Mouse (Mus musculus): ENCODE data around the gene Usp31.

The Usp31 gene

GRCm38 (mm10) chr7:121677105-121677753 is 29.8 kb downstream of the Usp31 start:
- in situ Hi-C loops (cut with MboI, MseI): no loop called here

GRCm38 (mm10) chr7:121660705-121661104 is 46.3 kb downstream of the Usp31 start:
- in situ Hi-C loops (cut with MboI, MseI): no loop called here

DNA sequence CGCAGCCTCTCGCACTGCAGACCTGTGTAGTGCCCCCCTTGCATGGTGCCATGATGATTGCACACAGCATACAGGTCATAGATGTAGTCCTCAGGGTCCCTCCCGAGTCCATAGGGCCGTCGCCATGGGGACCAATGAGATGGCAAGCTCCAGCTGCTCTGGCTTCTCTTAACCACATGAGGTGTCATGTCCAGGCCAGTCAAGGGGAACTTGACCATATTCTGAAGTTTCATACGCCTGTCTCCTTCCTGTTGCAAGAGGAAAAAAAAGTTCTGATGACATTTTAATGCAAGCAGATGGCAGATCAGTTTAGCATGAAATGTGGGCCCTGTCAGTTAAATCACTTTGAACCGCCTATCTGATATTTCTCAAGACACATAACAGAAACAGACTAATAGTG is 48.2 kb downstream of the Usp31 start:
- in situ Hi-C loops (cut with MboI, MseI): no loop called here

DNA sequence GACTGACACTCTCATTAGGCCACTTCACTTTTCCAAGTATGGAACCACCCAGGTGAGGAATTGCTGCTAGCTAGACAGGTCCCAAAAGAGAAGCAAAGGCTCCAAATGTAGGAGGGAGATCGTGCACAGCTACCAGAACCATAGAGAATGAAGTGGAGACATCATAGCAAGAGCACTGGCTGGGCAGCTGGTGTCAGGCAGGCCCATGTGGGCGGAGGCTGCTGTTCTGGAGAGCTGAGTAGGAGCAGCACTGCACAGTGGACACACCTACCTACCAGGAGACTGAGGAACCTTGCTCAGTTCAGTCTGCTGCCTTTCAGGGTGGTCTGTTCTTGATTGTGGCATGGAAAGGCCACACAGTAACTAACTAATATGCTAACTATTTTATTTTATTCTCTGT is 52.4 kb downstream of the Usp31 start:
- in situ Hi-C loops (cut with MboI, MseI): no loop called here

- in situ Hi-C loops (cut with MboI, MseI): no loop called here
Measured at GRCm38 (mm10) chr7:121652629-121653028, 54.4 kb downstream of the Usp31 start.

DNA sequence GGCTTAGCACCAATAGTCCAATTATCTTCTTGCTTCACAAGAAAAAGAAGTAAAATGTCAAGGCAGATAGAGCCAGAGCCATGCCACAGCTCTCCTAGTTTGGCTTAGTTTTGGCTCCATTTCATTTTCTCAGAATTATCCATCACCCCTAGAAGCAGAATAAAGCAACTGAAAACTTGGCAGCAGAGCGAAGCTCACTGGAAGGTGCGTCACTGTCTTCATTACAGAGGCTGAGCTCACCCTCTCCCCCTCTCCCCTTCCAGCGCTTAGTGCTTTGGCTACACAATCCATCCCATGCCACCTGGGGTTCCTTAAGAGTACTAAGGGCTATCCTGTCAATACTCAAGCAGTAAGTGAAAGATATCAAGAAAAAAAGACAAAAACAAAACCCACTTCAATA is 56.3 kb downstream of the Usp31 start:
- in situ Hi-C loops (cut with MboI, MseI): no loop called here

- in situ Hi-C loops (cut with MboI, MseI): no loop called here
Measured at GRCm38 (mm10) chr7:121640998-121641762, 65.9 kb downstream of the Usp31 start.

DNA sequence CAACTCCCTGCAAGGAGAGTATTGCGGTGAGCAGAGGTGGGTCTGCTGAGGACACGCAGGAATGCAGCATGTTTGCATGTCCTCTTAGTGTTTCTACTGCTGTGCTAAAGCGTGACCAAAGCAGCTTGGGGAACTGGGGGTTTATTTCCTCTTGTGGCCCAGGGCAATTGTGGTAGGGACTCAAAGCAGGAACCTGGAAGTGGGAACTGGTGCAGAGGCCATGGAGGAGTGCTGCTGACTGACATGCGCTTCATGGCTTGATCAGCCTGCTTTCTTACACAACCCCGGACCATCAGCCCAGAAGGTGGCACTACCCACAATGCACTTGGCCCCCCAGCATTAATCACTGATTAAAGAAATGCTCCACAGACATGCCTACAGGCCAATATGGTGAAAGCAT is 70.3 kb downstream of the Usp31 start:
- in situ Hi-C loops (cut with MboI, MseI): no loop called here

DNA sequence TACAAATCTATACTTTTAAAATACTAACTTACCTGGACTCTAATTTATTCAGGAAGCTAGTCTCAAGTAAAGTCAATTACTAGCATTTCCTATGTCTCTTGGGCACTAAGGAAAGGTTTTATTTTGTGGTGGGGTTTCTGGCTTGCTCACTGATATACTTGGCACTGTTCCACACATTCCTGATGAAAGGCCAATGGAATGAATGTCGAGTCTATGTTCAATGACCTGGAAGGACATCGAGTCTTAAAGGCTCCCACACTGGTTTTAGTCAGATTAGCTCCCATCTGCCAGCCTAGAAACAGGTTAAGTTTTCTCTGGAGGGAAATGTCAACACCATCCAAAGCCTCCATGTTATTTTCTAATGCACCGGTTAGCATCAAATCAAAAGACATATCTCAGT is 72.8 kb downstream of the Usp31 start:
- in situ Hi-C loops (cut with MboI, MseI): no loop called here

DNA sequence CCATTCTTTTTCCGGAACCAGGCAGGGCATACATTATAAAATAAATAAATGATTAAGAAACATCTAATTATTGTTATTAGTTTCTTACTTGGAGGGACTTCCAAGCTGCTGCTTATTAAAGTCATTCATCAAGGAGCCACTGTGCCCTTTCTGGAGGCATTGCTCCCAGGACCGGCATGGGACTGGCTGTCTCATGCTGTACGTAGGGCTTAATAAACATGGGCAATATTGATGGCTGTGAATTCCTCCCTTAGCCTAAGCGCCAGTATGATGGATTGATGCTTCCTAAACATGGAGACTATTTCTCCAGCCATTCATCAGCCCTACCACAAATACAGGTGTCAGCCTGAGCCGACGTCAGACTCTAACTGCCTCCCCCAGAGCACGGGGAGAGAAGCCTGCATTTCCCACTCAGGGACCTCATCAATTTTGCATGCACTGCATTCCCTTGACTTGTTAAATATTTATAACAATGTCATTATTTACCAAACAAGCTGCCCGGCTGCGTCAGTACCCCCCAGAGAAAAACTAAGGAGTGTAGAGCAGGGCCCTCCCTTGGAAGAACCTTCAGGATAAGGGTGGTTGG is 84.1 kb downstream of the Usp31 start:
- in situ Hi-C loops (cut with MboI, MseI): no loop called here

- in situ Hi-C loops (cut with MboI, MseI): no loop called here
Measured at GRCm38 (mm10) chr7:121622433-121622832, 84.6 kb downstream of the Usp31 start.

DNA sequence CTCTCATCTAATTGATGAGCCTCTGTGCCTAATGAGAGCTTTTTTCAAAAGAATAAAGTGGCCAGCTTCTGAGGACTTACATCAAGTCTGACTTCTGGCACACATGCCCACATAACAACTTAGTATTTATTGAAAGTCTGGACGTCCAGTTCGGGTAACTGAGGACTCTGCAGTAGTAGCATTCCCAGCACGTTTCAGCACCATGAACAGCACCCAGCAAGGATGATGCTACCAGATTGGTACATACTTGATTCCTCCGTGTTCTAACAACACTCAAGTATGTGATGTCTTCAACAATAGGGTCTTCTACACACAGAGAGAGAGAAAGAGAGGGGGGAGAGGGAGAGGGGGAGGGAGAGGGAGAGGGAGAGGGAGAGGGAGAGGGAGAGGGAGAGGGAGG is 105.4 kb downstream of the Usp31 start:
- in situ Hi-C loops (cut with MboI, MseI): loop anchor here (10.0 kb wide), 1 partner anchor 1677 kb away; no protein-coding TSS in a partner anchor

GRCm38 (mm10) chr7:121596401-121596800 is 110.7 kb downstream of the Usp31 start:
- in situ Hi-C loops (cut with MboI, MseI): no loop called here

DNA sequence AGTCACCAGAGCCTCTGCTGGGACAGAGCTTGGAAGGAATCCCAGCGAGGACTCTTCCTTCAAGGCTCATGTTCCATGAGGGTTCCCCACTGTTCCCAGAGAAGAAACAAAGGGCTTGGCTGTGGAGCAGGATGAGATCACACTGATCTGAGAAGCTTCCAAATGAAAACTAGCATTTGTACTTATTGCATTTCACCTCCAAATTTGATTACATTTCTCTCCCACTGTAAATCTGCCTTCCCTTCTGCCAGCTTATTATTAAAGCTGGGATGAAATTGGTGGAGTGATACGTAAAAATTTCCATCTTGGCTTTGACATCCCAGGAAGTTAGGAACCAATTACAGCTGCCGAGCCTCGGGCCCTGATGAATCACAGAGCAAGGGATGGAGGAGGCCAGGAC is 111.6 kb downstream of the Usp31 start:
- in situ Hi-C loops (cut with MboI, MseI): no loop called here

GRCm38 (mm10) chr7:121595085-121595484 is 112.0 kb downstream of the Usp31 start:
- in situ Hi-C loops (cut with MboI, MseI): no loop called here

DNA sequence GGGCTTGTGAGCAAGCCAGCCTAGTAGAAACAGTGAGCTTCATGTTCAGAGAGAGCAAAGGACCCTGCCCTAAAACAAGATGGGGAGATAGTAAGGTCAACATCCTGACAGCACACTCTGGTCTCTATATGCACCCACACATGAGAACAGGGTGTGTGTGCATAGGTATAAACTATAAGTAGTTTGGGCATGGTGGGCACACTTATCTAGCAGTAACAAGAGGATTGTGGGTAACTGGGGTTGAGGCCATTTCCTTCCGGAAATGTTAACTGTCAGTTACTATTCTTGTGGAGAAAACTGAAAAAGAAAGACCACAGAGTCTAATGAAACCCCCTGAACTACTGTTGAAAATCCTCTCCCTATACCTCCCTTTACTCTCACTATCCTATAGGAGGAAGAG is 112.4 kb downstream of the Usp31 start:
- in situ Hi-C loops (cut with MboI, MseI): no loop called here

All from T-helper 1 cell (primary cell).